Mouse (Mus musculus): ENCODE measurements at regions not wholly inside any gene's neighbourhood (a gene's known extent, or its start where the extent isn't known, plus 50 kb on each side); places are given as distances from the start of the nearest gene placed in this dataset.

- dilution Hi-C loops (cut with MboI; ENCODE audit: extremely low pct_ligation_motif_present, extremely low pct_unique_long_range_greater_than_20kb, low sequenced_read_pairs) (no loop called here), in situ Hi-C loops (cut with MboI; ENCODE audit: low pct_ligation_motif_present, low pct_unique_long_range_greater_than_20kb, low sequenced_read_pairs) (no loop called here)
- H3K27ac ChIP-seq (ENCODE audit: insufficient read depth, low read depth) = no peak overlapping the region
- no peaks in the 10 kb centered on the region for H3K4me1 ChIP-seq (ENCODE audit: control insufficient read depth in 1 of 2, insufficient read depth in 2 of 2)
- TF ChIP-seq CTCF (conservative IDR thresholded peaks at IDR 0.05 in 1 of 2, IDR thresholded peaks at IDR 0.05 in 1 of 2; ENCODE audit: low read depth in 2 of 2, low read length in 2 of 2) (no peak), PAX5 (IDR thresholded peaks at IDR 0.05; ENCODE audit: low read length) (no peak), UBTF (IDR thresholded peaks at IDR 0.05; ENCODE audit: low read depth, low read length) (no peak), JUN (IDR thresholded peaks at IDR 0.05; ENCODE audit: insufficient read depth, low read depth, low read length) (no peak), ZKSCAN1 (IDR thresholded peaks at IDR 0.05; ENCODE audit: borderline replicate concordance, low read depth, low read length) (no peak), POLR2A (IDR thresholded peaks at IDR 0.05; ENCODE audit: low read depth, low read length) (no peak), NRF1 (IDR thresholded peaks at IDR 0.05; ENCODE audit: low read depth, low read length) (no peak), MAX (IDR thresholded peaks at IDR 0.05; ENCODE audit: low read length) (no peak)
- H3K36me3 ChIP-seq (replicated peaks in 1 of 2; ENCODE audit: control insufficient read depth in 1 of 2, insufficient read depth in 1 of 2, low read length in 1 of 2) = no peaks in the 10 kb centered on the region
- DNase-seq (ENCODE audit: extremely low read depth) = peak; percentile 64
- no peak overlapping the region for H3K4me3 ChIP-seq (replicated peaks in 1 of 3; ENCODE audit: low read depth in 2 of 3, low read length in 2 of 3, poor library complexity in 1 of 3)
- H3K4me2 ChIP-seq (ENCODE audit: insufficient read depth, low read depth, poor library complexity, severe bottlenecking) = no peak overlapping the region
- no peaks in the 10 kb centered on the region for H3K79me2 ChIP-seq (replicated peaks; ENCODE audit: control insufficient read depth, extremely low read depth, insufficient read depth, poor library complexity, severe bottlenecking)
- H3K9ac ChIP-seq (ENCODE audit: insufficient read depth, low read depth) = no peak overlapping the region
- no peaks in the 10 kb centered on the region for H3K27me3 ChIP-seq (replicated peaks)
- H3K9me3 ChIP-seq (replicated peaks; ENCODE audit: low read length) = peaks cover 14% of the 10 kb centered on the region
These were observed 179.1 kb upstream of the Arhgef26 start for GRCm38 (mm10) chr3:62159031-62159430.

GRCm38 (mm10) chr3:62170647-62171046 lies 167.5 kb upstream of the Arhgef26 start:
- DNase-seq (ENCODE audit: extremely low read depth) = no peak
- Histone ChIP-seq H3K4me3 (replicated peaks in 1 of 3; ENCODE audit: low read depth in 2 of 3, low read length in 2 of 3, poor library complexity in 1 of 3) (no peak overlapping the region), H3K9ac (ENCODE audit: insufficient read depth, low read depth) (no peak overlapping the region), H3K9me3 (replicated peaks; ENCODE audit: low read length) (peaks cover 39% of the 10 kb centered on the region), H3K79me2 (replicated peaks; ENCODE audit: control insufficient read depth, extremely low read depth, insufficient read depth, poor library complexity, severe bottlenecking) (no peaks in the 10 kb centered on the region), H3K4me1 (ENCODE audit: control insufficient read depth in 1 of 2, insufficient read depth in 2 of 2) (no peaks in the 10 kb centered on the region), H3K27ac (ENCODE audit: insufficient read depth, low read depth) (no peak overlapping the region), H3K36me3 (replicated peaks in 1 of 2; ENCODE audit: control insufficient read depth in 1 of 2, insufficient read depth in 1 of 2, low read length in 1 of 2) (no peaks in the 10 kb centered on the region), H3K4me2 (ENCODE audit: insufficient read depth, low read depth, poor library complexity, severe bottlenecking) (no peak overlapping the region), H3K27me3 (replicated peaks) (no peaks in the 10 kb centered on the region)
- in situ Hi-C loops (cut with MboI; ENCODE audit: low pct_ligation_motif_present, low pct_unique_long_range_greater_than_20kb, low sequenced_read_pairs) (no loop called here), dilution Hi-C loops (cut with MboI; ENCODE audit: extremely low pct_ligation_motif_present, extremely low pct_unique_long_range_greater_than_20kb, low sequenced_read_pairs) (no loop called here)
- TF ChIP-seq SIN3A (IDR thresholded peaks at IDR 0.05; ENCODE audit: low read length) (no peak), E2F4 (IDR thresholded peaks at IDR 0.05; ENCODE audit: insufficient replicate concordance, low read depth, low read length) (no peak), JUND (conservative IDR thresholded peaks at IDR 0.05; ENCODE audit: low read depth, low read length) (no peak), EP300 (IDR thresholded peaks at IDR 0.05; ENCODE audit: low read length) (no peak), POLR2AphosphoS2 (IDR thresholded peaks at IDR 0.05; ENCODE audit: low read depth, low read length) (no peak), TBP (conservative IDR thresholded peaks at IDR 0.05; ENCODE audit: low read depth, low read length) (no peak)

GRCm38 (mm10) chr3:62187807-62188509 lies 150.2 kb upstream of the Arhgef26 start:
- in situ Hi-C loops (cut with MboI; ENCODE audit: low pct_ligation_motif_present, low pct_unique_long_range_greater_than_20kb, low sequenced_read_pairs) = no loop called here
- Histone ChIP-seq H3K27ac (ENCODE audit: insufficient read depth, low read depth) (no peak overlapping the region), H3K4me1 (ENCODE audit: control insufficient read depth in 1 of 2, insufficient read depth in 2 of 2) (no peaks in the 10 kb centered on the region), H3K9me3 (replicated peaks; ENCODE audit: low read length) (peaks cover 22% of the 10 kb centered on the region), H3K9ac (ENCODE audit: insufficient read depth, low read depth) (no peak overlapping the region), H3K79me2 (replicated peaks; ENCODE audit: control insufficient read depth, extremely low read depth, insufficient read depth, poor library complexity, severe bottlenecking) (no peaks in the 10 kb centered on the region), H3K27me3 (replicated peaks) (no peaks in the 10 kb centered on the region), H3K4me3 (replicated peaks in 1 of 3; ENCODE audit: low read depth in 2 of 3, low read length in 2 of 3, poor library complexity in 1 of 3) (no peak overlapping the region), H3K4me2 (ENCODE audit: insufficient read depth, low read depth, poor library complexity, severe bottlenecking) (no peak overlapping the region), H3K36me3 (replicated peaks in 1 of 2; ENCODE audit: control insufficient read depth in 1 of 2, insufficient read depth in 1 of 2, low read length in 1 of 2) (no peaks in the 10 kb centered on the region)
- no peak for TF ChIP-seq MYC (IDR thresholded peaks at IDR 0.05; ENCODE audit: low read depth, low read length)
- no peak for DNase-seq (ENCODE audit: extremely low read depth)
- dilution Hi-C loops (cut with MboI; ENCODE audit: extremely low pct_ligation_motif_present, extremely low pct_unique_long_range_greater_than_20kb, low sequenced_read_pairs) = no loop called here
